Mouse (Mus musculus) frontal cortex, postnatal 14 days (tissue): ENCODE results near the gene Prkca.

Source experiments
- DNase-seq, 2 experiments: peaks; one replicate each; pipeline ENCODE4 v3.0.0; 2022; ENCODE audit warnings: low spot score in 2 of 2

The Prkca gene

GRCm38 (mm10) chr11:107998891-107999290 is 344.8 kb downstream of the Prkca start:
- no peak for DNase-seq

GRCm38 (mm10) chr11:107996896-107997670 is 346.6 kb downstream of the Prkca start:
- no peak for DNase-seq

GRCm38 (mm10) chr11:107994487-107994886 is 349.2 kb downstream of the Prkca start:
- DNase-seq: peak; percentile 27 to 42

GRCm38 (mm10) chr11:107993792-107994191 is 349.9 kb downstream of the Prkca start:
- DNase-seq: no peak

GRCm38 (mm10) chr11:107992500-107992899 is 351.2 kb downstream of the Prkca start:
- DNase-seq: no peak

- DNase-seq: no peak
Measured at GRCm38 (mm10) chr11:107991990-107992389, 351.7 kb downstream of the Prkca start.

- DNase-seq: no peak
Measured at GRCm38 (mm10) chr11:107989241-107989640, 354.5 kb downstream of the Prkca start.

- no peak for DNase-seq
Measured at GRCm38 (mm10) chr11:107985941-107986340, 357.8 kb downstream of the Prkca start.

GRCm38 (mm10) chr11:107983883-107984282 is 359.8 kb downstream of the Prkca start:
- DNase-seq: no peak

GRCm38 (mm10) chr11:107983224-107983623 is 360.5 kb downstream of the Prkca start:
- DNase-seq: no peak

GRCm38 (mm10) chr11:107982225-107982896 is 361.4 kb downstream of the Prkca start:
- peak; percentile 51 to 74 for DNase-seq

GRCm38 (mm10) chr11:107979497-107980174 is 364.1 kb downstream of the Prkca start:
- DNase-seq: no peak

- no peak for DNase-seq
Measured at GRCm38 (mm10) chr11:107969943-107970342, 373.8 kb downstream of the Prkca start.

- DNase-seq: no peak
Measured at GRCm38 (mm10) chr11:107968147-107968546, 375.6 kb downstream of the Prkca start.

GRCm38 (mm10) chr11:107966229-107966628 is 377.5 kb downstream of the Prkca start:
- DNase-seq: no peak

- peak; percentile 62 to 77 for DNase-seq
Measured at GRCm38 (mm10) chr11:107965449-107965848, 378.3 kb downstream of the Prkca start.

GRCm38 (mm10) chr11:107957566-107958350 is 386.0 kb downstream of the Prkca start:
- no peak for DNase-seq

- DNase-seq: no peak
Measured at GRCm38 (mm10) chr11:107955191-107956062, 388.3 kb downstream of the Prkca start.

GRCm38 (mm10) chr11:107951431-107951830 is 392.3 kb downstream of the Prkca start:
- no peak for DNase-seq

GRCm38 (mm10) chr11:107950658-107951057 is 393.1 kb downstream of the Prkca start:
- no peak for DNase-seq

- no peak for DNase-seq
Measured at GRCm38 (mm10) chr11:107950211-107950610, 393.5 kb downstream of the Prkca start.
